Mouse (Mus musculus): ENCODE measurements around the gene Muc20.

GRCm38 (mm10) chr16:32741366-32741765 is 55.9 kb downstream of the Muc20 start:
- TF ChIP-seq CTCF (conservative IDR thresholded peaks at IDR 0.05; ENCODE audit: low read length): no peak
- TF ChIP-seq NANOG (IDR thresholded peaks at IDR 0.05; ENCODE audit: borderline replicate concordance, low read length): no peak

Data from E14TG2a.4 (cell line).